Mouse (Mus musculus) embryo, embryonic 9.5 days (tissue): ENCODE measurements around the gene Slc41a1.

Experiments
- DNase-seq: peaks from one replicate; pipeline ENCODE4 v3.0.0-alpha.2; 2017; ENCODE audit errors: extremely low spot score

Slc41a1 gene

GRCm38 (mm10) chr1:131886641-131887040, 59.3 kb downstream of the Slc41a1 start:
- DNase-seq: no peak

GRCm38 (mm10) chr1:131890043-131890658, 62.9 kb downstream of the Slc41a1 start:
- no peak for DNase-seq

- DNase-seq: no peak
These were observed 64.1 kb downstream of the Slc41a1 start for GRCm38 (mm10) chr1:131891436-131891835.
